Mouse (Mus musculus) forebrain, embryonic 15.5 days (tissue): Measurements from ENCODE around the gene Rela. TPM values are rescaled to one million over a fixed set of nuclear protein-coding genes. Genes with fewer than 3 reads are reported as not detected.
A peak's percentile ranks its signal among the peaks of the same experiment; 100 is the strongest.

ENCODE experiments used
- ATAC-seq: fragments of 200-750 bp; cut with Nextera tagmentation; replicated peaks from 2 replicates; pipeline ENCODE4 v1.8.0; 2017; ENCODE audit warnings: mild to moderate bottlenecking, moderate TSS enrichment, moderate library complexity
- H3K27ac ChIP-seq: fragments of 300-500 bp; sonication (generic); replicated peaks from 2 replicates; pipeline ENCODE4 v1.5.1; 2015; ENCODE audit warnings: mild to moderate bottlenecking, inconsistent platforms
- H3K27me3 ChIP-seq: fragments of 300-500 bp; sonication (generic); 2 replicates; pipeline ENCODE4 v1.6.1; 2015; ENCODE audit warnings: inconsistent platforms
- H3K36me3 ChIP-seq: fragments of 300-500 bp; sonication (generic); 2 replicates; pipeline ENCODE4 v1.6.1; 2015; ENCODE audit warnings: mild to moderate bottlenecking, inconsistent platforms
- H3K4me1 ChIP-seq: fragments of 300-500 bp; sonication (generic); 2 replicates; pipeline ENCODE4 v1.6.1; 2015; ENCODE audit warnings: inconsistent platforms
- H3K4me2 ChIP-seq: fragments of 300-500 bp; sonication (generic); replicated peaks from 2 replicates; pipeline ENCODE4 v1.6.1; 2015; ENCODE audit warnings: mild to moderate bottlenecking, inconsistent platforms
- H3K4me3 ChIP-seq: fragments of 300-500 bp; sonication (generic); 2 replicates; pipeline ENCODE4 v1.5.1; 2015; ENCODE audit warnings: mild to moderate bottlenecking, inconsistent platforms
- H3K9ac ChIP-seq: fragments of 300-500 bp; sonication (generic); replicated peaks from 2 replicates; pipeline ENCODE4 v1.6.1; 2015; ENCODE audit warnings: mild to moderate bottlenecking, inconsistent platforms
- H3K9me3 ChIP-seq: fragments of 300-500 bp; sonication (generic); 2 replicates; pipeline ENCODE4 v1.6.1; 2016; ENCODE audit warnings: inconsistent platforms
- WGBS: fragments of 180-500 bp; shearing (Covaris S2); methylation state at CpG from one replicate; pipeline ENCODE4 v1.1.7; 2015; ENCODE audit warnings: mixed read lengths; 5-methylcytosine and 5-hydroxymethylcytosine counted together
- polyA plus RNA-seq: library from polyadenylated mRNA; unstranded; fragments of >200 nt; fragmentation: Nextera tagmentation; extraction: Ambion mirVana; gene quantifications from 2 replicates; pipeline ENCODE4 v1.2.1, GENCODE M21; 2015

Gene Rela
- polyA plus RNA-seq, 1 experiment from 2014 or later: 34.7 TPM

DNA sequence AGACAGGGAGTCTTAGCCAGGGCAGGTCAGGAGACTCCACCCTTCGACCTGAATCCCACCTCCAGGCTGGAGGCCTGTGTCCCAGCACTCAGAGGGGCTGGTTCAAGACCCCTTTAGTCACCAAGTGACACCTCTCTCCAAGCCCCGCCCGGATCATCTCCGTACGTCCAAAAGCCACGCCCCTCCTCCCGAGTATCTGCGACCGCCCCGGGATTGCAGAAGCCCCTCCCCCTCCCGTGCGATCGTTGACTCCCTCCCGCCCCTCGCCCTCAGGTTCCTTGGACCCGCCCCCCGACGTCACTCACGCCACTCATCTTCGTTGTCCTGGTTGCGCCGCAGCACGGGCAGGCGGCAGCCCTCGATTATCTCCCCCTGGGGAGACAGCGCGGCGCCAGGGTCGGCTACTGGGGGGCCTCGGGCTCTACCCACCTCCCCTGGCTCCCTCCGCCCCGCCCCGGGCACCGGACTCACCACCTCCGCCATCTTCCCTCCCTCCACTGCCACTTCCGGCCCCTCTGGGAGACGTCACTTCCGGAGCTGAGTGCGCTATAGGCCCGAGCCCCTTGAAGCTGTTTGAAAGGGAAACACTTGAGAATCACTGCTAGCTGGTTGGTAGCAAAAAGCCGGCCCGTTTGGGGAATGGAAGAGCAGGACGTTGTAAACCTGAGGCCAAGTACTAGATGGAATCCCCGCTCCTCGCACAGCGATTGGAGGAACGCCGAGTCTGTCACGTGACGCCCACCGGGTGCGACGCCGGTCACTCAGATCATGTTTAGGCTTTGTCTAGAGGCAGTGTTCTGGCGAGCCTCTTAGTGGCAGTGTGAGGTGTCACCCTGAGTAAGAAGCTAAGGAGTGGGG lies 27.5 kb upstream of the Rela start, which contains the start of gene Kat5:
Gene Kat5 (minus strand): TSS at position 691 of the 858 bp plus-strand sequence.
- H3K9me3 ChIP-seq: no peaks in the 10 kb centered on the region
- H3K4me2 ChIP-seq: peak within 1 kb of the TSS; percentile 51
- peak within 1 kb of the TSS; percentile 85 for H3K9ac ChIP-seq
- peak; percentile 94 for ATAC-seq
- H3K4me3 ChIP-seq: peak within 1 kb of the TSS; percentile 81
- peak within 1 kb of the TSS; percentile 97 for H3K27ac ChIP-seq
- peaks cover 35% of the 10 kb centered on the region for H3K36me3 ChIP-seq
- WGBS: under 1% methylated on average over 53 of the region's 55 CpGs
- no peaks in the 10 kb centered on the region for H3K27me3 ChIP-seq
- peaks cover 25% of the 10 kb centered on the region for H3K4me1 ChIP-seq

DNA sequence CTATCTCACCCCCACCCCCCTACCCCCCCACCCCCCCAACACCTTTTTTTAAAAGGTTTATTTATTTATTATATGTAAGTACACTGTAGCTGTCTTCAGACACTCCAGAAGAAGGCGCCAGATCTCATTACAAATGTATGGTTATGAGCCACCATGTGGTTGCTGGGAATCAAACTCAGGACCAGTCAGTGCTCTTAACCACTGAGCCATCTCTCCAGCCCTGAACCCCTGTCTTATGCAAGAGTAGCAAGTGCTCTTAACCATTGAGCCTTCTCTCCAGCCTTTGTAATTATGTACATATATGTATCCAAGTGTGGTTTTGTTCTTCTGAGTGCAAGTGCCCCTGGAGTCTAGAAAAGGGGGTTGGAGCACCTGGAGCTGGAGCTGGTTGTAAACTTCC lies 25.3 kb upstream of the Rela start:
- Histone ChIP-seq H3K9me3 (no peaks in the 10 kb centered on the region), H3K4me1 (peaks cover 25% of the 10 kb centered on the region), H3K4me3 (no peak overlapping the region), H3K36me3 (peaks cover 13% of the 10 kb centered on the region), H3K27me3 (no peaks in the 10 kb centered on the region), H3K9ac (no peak overlapping the region), H3K4me2 (no peak overlapping the region), H3K27ac (no peak overlapping the region)
- no peak for ATAC-seq
- WGBS: 77% methylated on average over 1 of the region's 1 CpGs

DNA sequence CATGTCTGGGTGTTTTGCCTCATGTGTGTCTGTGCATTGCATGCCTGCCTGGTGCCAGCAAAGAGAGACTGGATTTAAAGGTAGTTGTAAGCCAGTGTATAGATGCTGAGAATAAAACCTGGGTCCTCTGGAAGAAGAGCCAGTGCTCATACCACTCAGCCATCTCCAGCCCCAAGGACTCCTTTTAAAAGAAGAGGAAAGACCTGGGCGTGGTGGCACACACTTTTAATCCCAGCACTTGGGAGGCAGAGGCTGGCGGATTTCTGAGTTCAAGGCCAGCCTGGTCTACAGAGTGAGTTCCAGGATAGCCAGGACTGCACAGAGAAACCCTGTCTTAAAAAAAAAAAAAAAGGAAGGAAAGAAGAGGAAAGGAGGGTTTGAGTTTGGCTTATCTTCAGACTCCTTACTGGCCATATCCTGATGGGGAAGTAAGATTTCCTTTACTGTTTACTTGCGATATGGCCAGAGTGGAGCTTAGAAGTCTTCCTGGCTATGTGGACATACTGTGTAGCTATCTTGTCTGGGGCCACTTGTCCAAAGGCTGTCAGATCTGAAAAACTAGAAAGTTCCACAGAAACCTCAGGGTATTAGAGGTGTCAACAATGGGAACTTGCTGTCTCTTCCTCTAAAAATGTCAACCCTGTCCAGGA lies 24.4 kb upstream of the Rela start:
- Histone ChIP-seq H3K9me3 (no peaks in the 10 kb centered on the region), H3K9ac (no peak overlapping the region), H3K4me3 (no peak overlapping the region), H3K27ac (no peak overlapping the region), H3K27me3 (no peaks in the 10 kb centered on the region), H3K4me1 (peaks cover 23% of the 10 kb centered on the region), H3K36me3 (peaks cover 4% of the 10 kb centered on the region; the same call in 1 of the 2 replicates), H3K4me2 (no peak overlapping the region)
- WGBS: 77% methylated on average over 3 of the region's 3 CpGs
- no peak for ATAC-seq

DNA sequence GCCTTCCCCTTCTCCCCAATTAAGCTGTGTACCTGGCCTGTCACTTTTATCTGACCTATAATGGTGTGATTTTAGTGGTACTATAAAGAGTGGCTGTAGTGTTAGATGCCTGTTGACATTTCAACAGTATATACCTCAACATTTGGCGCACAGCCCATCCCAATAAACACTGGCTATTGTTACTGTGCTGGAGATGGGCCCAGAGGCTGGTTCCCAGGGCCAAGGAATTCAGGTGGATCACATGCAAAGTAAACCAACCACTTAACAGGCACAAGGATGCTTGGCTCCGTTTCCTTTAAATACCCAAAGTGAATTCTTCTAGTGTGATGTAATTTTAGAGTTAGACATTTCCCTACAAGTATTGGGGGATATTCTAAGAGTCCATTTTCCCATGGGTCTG lies 22.3 kb upstream of the Rela start:
- Histone ChIP-seq H3K4me2 (no peak overlapping the region), H3K27me3 (no peaks in the 10 kb centered on the region), H3K27ac (no peak overlapping the region), H3K4me1 (peaks cover 8% of the 10 kb centered on the region), H3K9me3 (no peaks in the 10 kb centered on the region), H3K9ac (no peak overlapping the region), H3K4me3 (no peak overlapping the region), H3K36me3 (no peaks in the 10 kb centered on the region)
- no peak for ATAC-seq
- 58% methylated on average over 2 of the region's 2 CpGs for WGBS

DNA sequence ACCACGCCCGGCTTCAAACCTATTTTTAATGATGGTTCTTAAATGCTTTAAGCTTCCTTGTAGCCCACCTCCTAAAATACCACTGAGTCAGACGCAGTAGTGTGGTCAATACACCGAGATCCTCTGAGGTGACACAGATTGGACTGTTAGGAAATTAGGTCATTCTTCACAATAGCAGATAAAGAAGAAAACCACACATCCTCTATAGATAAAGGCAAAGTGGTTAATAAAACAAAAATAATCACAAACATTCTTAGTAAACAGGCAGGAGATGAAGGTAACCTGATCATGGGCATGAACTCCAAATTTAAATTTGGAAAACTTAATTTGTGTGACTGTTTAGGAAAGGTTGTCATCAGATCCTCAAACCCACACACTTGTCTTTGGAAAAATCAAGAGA lies 17.3 kb upstream of the Rela start:
- no peaks in the 10 kb centered on the region for H3K4me1 ChIP-seq
- no peaks in the 10 kb centered on the region for H3K36me3 ChIP-seq
- WGBS: 89% methylated on average over 4 of the region's 4 CpGs
- H3K27ac ChIP-seq: no peak overlapping the region
- no peak overlapping the region for H3K9ac ChIP-seq
- ATAC-seq: no peak
- peaks cover 3% of the 10 kb centered on the region; the same call in 1 of the 2 replicates for H3K27me3 ChIP-seq
- H3K4me3 ChIP-seq: no peak overlapping the region
- H3K4me2 ChIP-seq: no peak overlapping the region
- no peaks in the 10 kb centered on the region for H3K9me3 ChIP-seq

DNA sequence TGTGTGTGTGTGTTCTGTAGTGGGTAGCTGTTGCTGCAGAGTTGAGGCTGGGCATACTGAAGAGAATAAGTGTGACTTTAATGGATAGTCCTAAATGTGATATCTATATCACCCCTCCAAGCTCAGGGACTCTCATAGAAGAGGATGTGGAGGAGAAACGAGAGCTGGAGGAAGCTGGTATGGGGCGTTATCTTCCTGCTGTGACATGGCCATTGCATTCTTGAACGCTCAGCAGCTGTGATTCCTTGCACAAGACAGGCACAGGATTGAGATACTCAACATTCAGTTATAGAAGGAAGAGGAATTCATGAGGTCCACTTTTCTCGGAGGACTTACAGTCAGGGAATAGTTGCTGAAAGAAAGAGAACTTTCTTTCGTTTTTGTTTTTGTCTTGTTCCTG lies 15.4 kb upstream of the Rela start:
- Histone ChIP-seq H3K9me3 (no peaks in the 10 kb centered on the region), H3K9ac (no peak overlapping the region), H3K36me3 (no peaks in the 10 kb centered on the region), H3K4me1 (no peaks in the 10 kb centered on the region), H3K4me2 (no peak overlapping the region), H3K27ac (no peak overlapping the region), H3K27me3 (peaks cover 3% of the 10 kb centered on the region; the same call in 1 of the 2 replicates), H3K4me3 (no peak overlapping the region)
- 84% methylated on average over 5 of the region's 5 CpGs for WGBS
- no peak for ATAC-seq

DNA sequence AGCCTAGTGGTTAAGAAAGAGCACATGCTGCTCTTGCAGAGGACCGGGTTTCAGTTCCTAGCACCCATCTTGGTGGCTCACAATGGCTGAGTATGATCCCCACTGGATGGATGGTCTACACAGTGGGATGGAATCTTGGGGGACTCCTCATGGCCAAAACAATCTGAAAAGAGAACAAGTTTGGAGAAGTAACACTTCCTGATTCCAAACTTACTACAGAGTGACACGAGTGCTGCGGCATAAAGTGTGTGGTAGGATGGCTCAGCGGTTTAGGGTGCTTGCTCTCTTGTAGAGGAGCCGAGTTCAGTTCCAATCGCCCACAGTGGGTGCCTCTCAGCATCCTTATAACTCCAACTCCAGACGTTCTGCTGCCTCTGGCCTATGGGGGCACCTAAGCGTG lies 12.0 kb upstream of the Rela start:
- Histone ChIP-seq H3K9ac (no peak overlapping the region), H3K4me1 (no peaks in the 10 kb centered on the region), H3K4me3 (no peak overlapping the region), H3K27me3 (peaks cover 3% of the 10 kb centered on the region; the same call in 1 of the 2 replicates), H3K36me3 (no peaks in the 10 kb centered on the region), H3K9me3 (no peaks in the 10 kb centered on the region), H3K4me2 (no peak overlapping the region), H3K27ac (no peak overlapping the region)
- WGBS: 87% methylated on average over 8 of the region's 8 CpGs
- ATAC-seq: no peak

- Histone ChIP-seq H3K27ac (no peak overlapping the region), H3K4me3 (no peak overlapping the region), H3K27me3 (no peaks in the 10 kb centered on the region), H3K4me2 (no peak overlapping the region), H3K9ac (no peak overlapping the region), H3K4me1 (no peaks in the 10 kb centered on the region), H3K9me3 (no peaks in the 10 kb centered on the region), H3K36me3 (no peaks in the 10 kb centered on the region)
- ATAC-seq: no peak
Observed at GRCm38 (mm10) chr19:5629907-5630306, 7.4 kb upstream of the Rela start.

DNA sequence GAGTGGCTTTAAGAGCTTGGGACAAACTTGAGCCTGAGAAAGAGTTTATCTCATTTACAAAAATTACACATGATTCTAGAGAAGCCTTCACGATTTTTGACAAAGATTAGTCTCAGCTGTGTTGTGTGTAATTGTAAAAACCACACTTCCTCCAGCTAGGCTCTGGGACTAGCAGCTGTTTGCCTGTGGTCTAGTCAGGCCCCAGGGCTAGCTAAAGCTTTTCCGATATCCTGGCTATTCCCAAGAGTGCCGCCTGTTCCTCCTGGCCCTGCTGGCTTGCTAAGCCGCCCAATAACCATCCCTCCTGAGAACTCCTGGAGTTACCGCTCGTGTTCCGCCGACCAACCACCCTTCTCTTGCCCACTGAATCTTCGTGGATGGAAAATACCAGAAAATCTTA lies 5.2 kb upstream of the Rela start:
- peaks cover 10% of the 10 kb centered on the region for H3K4me1 ChIP-seq
- no peaks in the 10 kb centered on the region for H3K9me3 ChIP-seq
- H3K36me3 ChIP-seq: no peaks in the 10 kb centered on the region
- H3K9ac ChIP-seq: no peak overlapping the region
- no peak for ATAC-seq
- H3K27me3 ChIP-seq: no peaks in the 10 kb centered on the region
- H3K4me3 ChIP-seq: no peak overlapping the region
- 85% methylated on average over 9 of the region's 9 CpGs for WGBS
- no peak overlapping the region for H3K27ac ChIP-seq
- H3K4me2 ChIP-seq: no peak overlapping the region

- Histone ChIP-seq H3K9me3 (no peaks in the 10 kb centered on the region), H3K4me2 (peak overlapping the region; percentile 86; the same call in 1 of the 2 replicates), H3K27ac (no peak overlapping the region), H3K4me1 (peaks cover 26% of the 10 kb centered on the region), H3K9ac (no peak overlapping the region; the same call in 1 of the 2 replicates), H3K36me3 (peaks cover 17% of the 10 kb centered on the region), H3K4me3 (peak overlapping the region; percentile 64; the same call in 1 of the 2 replicates), H3K27me3 (no peaks in the 10 kb centered on the region)
- WGBS: 77% methylated on average over 7 of the region's 7 CpGs
- ATAC-seq: no peak
Observed at GRCm38 (mm10) chr19:5636036-5636570, 1.2 kb upstream of the Rela start.

- peak overlapping the region; percentile 69 for H3K9ac ChIP-seq
- no peaks in the 10 kb centered on the region for H3K27me3 ChIP-seq
- 36% methylated on average over 12 of the region's 12 CpGs for WGBS
- H3K9me3 ChIP-seq: no peaks in the 10 kb centered on the region
- peaks cover 22% of the 10 kb centered on the region for H3K36me3 ChIP-seq
- H3K27ac ChIP-seq: peak overlapping the region; percentile 92
- peak overlapping the region; percentile 86 for H3K4me2 ChIP-seq
- H3K4me1 ChIP-seq: peaks cover 26% of the 10 kb centered on the region
- H3K4me3 ChIP-seq: peak overlapping the region; percentile 64
- no peak for ATAC-seq
Observed at GRCm38 (mm10) chr19:5636571-5637041, 677 bp upstream of the Rela start.

- no peaks in the 10 kb centered on the region for H3K27me3 ChIP-seq
- peak overlapping the region; percentile 69 for H3K9ac ChIP-seq
- peak overlapping the region; percentile 92; the same call in 1 of the 2 replicates for H3K27ac ChIP-seq
- peaks cover 40% of the 10 kb centered on the region for H3K36me3 ChIP-seq
- ATAC-seq: no peak
- peaks cover 26% of the 10 kb centered on the region for H3K4me1 ChIP-seq
- H3K9me3 ChIP-seq: no peaks in the 10 kb centered on the region
- peak overlapping the region; percentile 86 for H3K4me2 ChIP-seq
- peak overlapping the region; percentile 64 for H3K4me3 ChIP-seq
- 89% methylated on average over 18 of the region's 18 CpGs for WGBS
Observed at GRCm38 (mm10) chr19:5638416-5639005, 1.2 kb downstream of the Rela start.
